Mouse (Mus musculus) sigmoid colon, adult 10 weeks (tissue): ENCODE data around the gene Oser1. TPM values are rescaled to one million over a fixed set of nuclear protein-coding genes. Genes with fewer than 3 reads are reported as not detected.

Experiments
- polyA plus RNA-seq: library from polyadenylated mRNA; stranded (reverse); fragments of 350-450 nt; fragmentation: Illumina TruSeq; extraction: RNeasy Lipid Tissue Mini Kit (QIAGEN cat#74804); gene quantifications from one replicate; pipeline ENCODE4 v1.2.3, GENCODE M21; 2014; ENCODE audit warnings: low read depth, low replicate concordance

The Oser1 gene
- 77.9 TPM for polyA plus RNA-seq

DNA sequence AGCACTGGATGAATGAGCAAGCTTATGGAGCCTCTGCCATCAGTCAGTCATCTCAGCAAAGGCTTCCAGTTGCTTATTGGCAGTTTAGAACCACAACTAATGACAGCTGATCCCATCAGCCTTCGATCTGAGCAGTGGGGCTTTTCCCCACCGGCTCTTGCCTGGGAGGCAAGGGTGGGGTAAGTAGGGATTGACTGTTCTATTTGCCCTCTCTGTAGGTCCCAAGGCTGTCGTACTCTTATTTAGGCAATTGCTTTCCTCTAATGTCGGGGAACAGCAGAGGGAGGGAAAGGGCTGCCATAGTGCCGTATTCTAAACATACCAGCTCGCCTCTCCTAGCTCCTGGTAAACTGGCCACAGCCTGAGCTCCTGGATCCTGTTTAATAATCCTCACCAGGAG, at the start of gene Oser1:
TSS of gene Oser1 (minus strand) at position 101 of the 400 bp plus-strand sequence.

DNA sequence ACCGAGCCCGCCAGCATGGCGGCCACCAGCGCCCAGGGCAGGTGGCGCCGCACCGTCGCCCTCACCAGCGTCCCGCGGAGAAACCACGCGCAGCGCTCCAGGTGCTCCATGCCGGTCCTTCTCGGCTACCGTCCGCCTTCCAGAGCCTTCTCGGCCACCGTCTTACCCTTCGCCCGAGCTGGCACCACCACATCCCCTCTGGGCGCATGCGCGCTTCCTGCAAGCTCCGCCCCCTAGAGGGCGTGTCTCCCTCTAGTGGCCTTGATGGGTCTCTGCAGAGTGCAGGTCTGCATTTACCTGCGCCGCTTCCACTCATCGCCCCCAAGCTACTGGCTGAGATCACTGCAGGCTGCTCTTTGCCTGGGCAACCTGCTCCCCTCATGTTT, 48.0 kb upstream of the Oser1 start, which contains the start of gene Fitm2:
TSS of gene Fitm2 (minus strand) at position 164 of the 386 bp plus-strand sequence.

DNA sequence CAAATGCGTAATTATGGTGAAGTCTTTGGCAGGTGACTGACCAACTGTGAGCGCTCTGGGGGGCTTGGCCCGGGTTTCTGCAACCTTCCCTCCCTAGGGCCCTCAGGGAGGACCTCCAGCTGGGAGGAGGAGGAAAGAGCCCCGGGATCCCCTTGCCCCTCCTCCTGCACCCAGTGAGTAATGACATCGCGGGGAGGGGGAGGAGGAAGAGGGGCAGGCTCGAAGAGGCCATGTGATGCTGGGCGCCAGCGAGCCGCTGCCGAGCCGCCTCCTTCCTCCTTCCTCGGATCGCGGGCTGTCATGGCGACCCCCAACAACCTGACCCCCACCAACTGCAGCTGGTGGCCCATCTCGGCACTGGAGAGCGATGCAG, 13.7 kb upstream of the Oser1 start, which contains the start of gene Gdap1l1:
TSS of gene Gdap1l1 (plus strand) at position 231 of the 373 bp plus-strand sequence.

DNA sequence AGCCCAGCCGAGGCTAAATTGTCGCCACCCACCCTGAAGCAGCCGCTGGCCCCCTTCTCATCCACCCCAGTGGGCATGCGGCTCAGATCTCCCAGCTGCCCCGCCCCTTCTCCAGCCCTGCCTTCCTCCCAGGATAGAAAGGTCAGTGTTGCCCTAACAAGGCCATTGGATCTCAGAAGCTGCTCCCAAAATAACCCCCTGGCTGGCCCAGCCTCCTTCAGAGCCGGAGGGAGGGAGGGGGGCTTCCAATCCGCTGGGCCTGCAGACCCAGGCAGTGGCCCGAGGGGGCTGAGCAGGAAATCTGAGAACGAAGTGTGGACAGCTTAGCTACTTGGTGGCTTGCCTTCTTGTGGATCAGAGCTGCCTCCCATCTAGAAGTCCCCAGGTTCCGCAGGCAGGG, 26.6 kb downstream of the Oser1 start, which contains the start of gene Jph2:
TSS of gene Jph2 (minus strand) at position 89 of the 400 bp plus-strand sequence.

Other genes starting within 250 kb of the Oser1 start
- gene Tox2, start 221.6 kb downstream of the Oser1 start, polyA plus RNA-seq = 2.0 TPM
- 0.63 TPM for gene Jph2, start 26.7 kb downstream of the Oser1 start, polyA plus RNA-seq
- not detected for gene Gdap1l1, start 13.8 kb upstream of the Oser1 start, polyA plus RNA-seq
- gene Fitm2, start 47.9 kb upstream of the Oser1 start, polyA plus RNA-seq = 8.3 TPM
- gene R3hdml, start 67.6 kb upstream of the Oser1 start, polyA plus RNA-seq = not detected
- 152 TPM for gene Hnf4a, start 82.1 kb upstream of the Oser1 start, polyA plus RNA-seq
- 29.0 TPM for gene Ttpal, start 177.6 kb upstream of the Oser1 start, polyA plus RNA-seq
- gene Serinc3, start 220.4 kb upstream of the Oser1 start, polyA plus RNA-seq = 687 TPM
- 26.8 TPM for gene Pkig, start 233.7 kb upstream of the Oser1 start, polyA plus RNA-seq